Mouse (Mus musculus) heart, postnatal 0 days (tissue): ENCODE data around the gene Unkl. TPM values are rescaled to one million over a fixed set of nuclear protein-coding genes. Genes with fewer than 3 reads are reported as not detected.

ENCODE experiments used
- ATAC-seq: fragments of 200-750 bp; cut with Nextera tagmentation; 2 replicates; pipeline ENCODE4 v1.8.0; 2017; ENCODE audit warnings: low read depth, moderate number of reproducible peaks, moderate library complexity; ENCODE audit not compliant: insufficient read depth
- DNase-seq: peaks from one replicate; pipeline ENCODE4 v3.0.0-alpha.2; 2016; ENCODE audit warnings: low spot score
- H3K27ac ChIP-seq: fragments of 300-500 bp; sonication (generic); 2 replicates; pipeline ENCODE4 v1.5.1; 2014; ENCODE audit warnings: low read depth, mild to moderate bottlenecking
- H3K27me3 ChIP-seq: fragments of 300-500 bp; sonication (generic); 2 replicates; pipeline ENCODE4 v1.6.1; 2014; ENCODE audit warnings: low read length, mixed read lengths; ENCODE audit not compliant: control insufficient read depth, insufficient read depth
- H3K36me3 ChIP-seq: fragments of 300-500 bp; sonication (generic); replicated peaks from 2 replicates; pipeline ENCODE4 v1.6.1; 2014; ENCODE audit warnings: low read length, mixed read lengths; ENCODE audit not compliant: control insufficient read depth, insufficient read depth
- H3K4me1 ChIP-seq: fragments of 300-500 bp; sonication (generic); 2 replicates; pipeline ENCODE4 v1.6.1; 2014; ENCODE audit warnings: antibody characterized with exemption; ENCODE audit not compliant: control insufficient read depth, insufficient read depth
- H3K4me2 ChIP-seq: fragments of 300-500 bp; sonication (generic); 2 replicates; pipeline ENCODE4 v1.6.1; 2014; ENCODE audit warnings: low read depth, mild to moderate bottlenecking, low read length, moderate library complexity
- H3K4me3 ChIP-seq: fragments of 300-500 bp; sonication (generic); 2 replicates; pipeline ENCODE4 v1.5.1; 2014; ENCODE audit warnings: low read depth, low read length
- H3K9ac ChIP-seq: fragments of 300-500 bp; sonication (generic); replicated peaks from 2 replicates; pipeline ENCODE4 v1.6.1; 2014; ENCODE audit warnings: low read depth, low read length, mixed read lengths
- H3K9me3 ChIP-seq: fragments of 300-500 bp; sonication (generic); replicated peaks from 2 replicates; pipeline ENCODE4 v1.6.1; 2016; ENCODE audit warnings: low read length; ENCODE audit not compliant: control insufficient read depth
- CTCF ChIP-seq: IDR thresholded peaks from 2 replicates; pipeline ENCODE4 v1.5.1; 2016; ENCODE audit warnings: antibody characterized with exemption, control low read depth, low read depth
- EP300 ChIP-seq: IDR thresholded peaks from 2 replicates; pipeline ENCODE4 v1.6.1; 2016; ENCODE audit warnings: antibody characterized with exemption, low read depth
- WGBS: fragments of 180-500 bp; shearing (Covaris S2); extraction: QIAGEN DNeasy Blood & Tissue Kit; methylation state at CpG from one replicate; pipeline ENCODE4 v1.1.7; 2014; 5-methylcytosine and 5-hydroxymethylcytosine counted together
- polyA plus RNA-seq: library from polyadenylated mRNA; unstranded; fragments of >200 nt; fragmentation: Nextera tagmentation; extraction: Ambion mirVana; gene quantifications from 2 replicates; pipeline ENCODE4 v1.2.1, GENCODE M21; 2015
- total RNA-seq: library from RNA; depleted of rRNA; stranded (reverse); fragments of >200 nt; gene quantifications from 2 replicates; pipeline ENCODE4 v1.2.3, GENCODE M21; 2014; ENCODE audit warnings: low replicate concordance

Unkl gene
- total and polyA plus RNA-seq, 2 experiments from 2014 or later = 2.8 to 3.2 TPM

DNA sequence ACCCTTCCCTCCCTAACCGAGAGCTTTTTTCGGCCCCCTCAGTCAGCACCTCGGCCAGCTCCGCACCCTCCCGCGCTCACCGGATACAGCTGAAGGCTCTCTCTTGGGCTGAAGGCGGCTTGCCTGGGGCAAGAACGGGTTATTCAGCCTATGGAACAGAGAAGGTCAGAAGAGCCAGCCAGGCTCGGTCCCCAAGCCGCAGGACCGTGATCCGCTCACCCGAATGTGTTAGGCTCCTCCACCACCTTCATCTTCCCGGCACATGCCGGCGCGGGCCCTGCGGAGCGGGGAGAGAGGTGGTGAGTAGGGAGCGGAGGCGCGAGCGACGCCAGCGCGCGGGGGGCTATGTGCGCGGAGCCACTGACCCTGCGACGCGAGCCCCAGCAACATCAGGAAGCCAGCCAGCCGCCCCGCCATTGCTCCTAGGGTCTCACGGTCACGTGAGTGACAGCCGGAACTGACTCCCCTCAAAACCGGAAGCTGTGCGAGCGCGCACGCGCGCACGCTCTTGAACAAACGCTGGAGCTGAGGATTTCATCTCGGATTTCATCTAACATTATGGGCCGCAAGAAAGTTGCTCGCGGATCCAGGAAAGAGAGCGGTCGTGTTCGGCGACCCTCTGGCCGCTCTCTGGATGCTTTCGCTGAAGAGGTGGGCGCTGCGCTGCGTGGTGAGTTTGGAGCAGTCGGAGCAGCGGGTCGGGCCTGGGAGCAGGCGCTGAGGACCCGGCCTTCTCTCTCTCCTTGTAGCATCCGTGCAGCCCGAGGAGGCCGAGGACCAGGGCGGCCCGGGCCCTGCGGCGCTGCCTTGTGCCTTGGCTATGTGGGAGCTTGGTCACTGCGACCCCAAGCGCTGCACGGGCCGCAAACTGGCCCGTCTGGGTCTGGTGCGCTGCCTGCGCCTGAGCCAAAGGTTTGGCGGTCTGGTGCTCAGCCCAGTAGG, 51.8 kb downstream of the Unkl start, which contains the start of the genes Gnptg and Tsr3:
Gene Gnptg (minus strand): TSS at position 430 of the 942 bp plus-strand sequence.
Gene Tsr3 (plus strand): TSS at position 476 of the 942 bp plus-strand sequence.
- H3K4me2 ChIP-seq = peak within 1 kb of the TSS; percentile 87
- H3K27me3 ChIP-seq = no peaks in the 10 kb centered on the region
- peak; percentile 90 for ATAC-seq
- H3K27ac ChIP-seq = peak within 1 kb of the TSS; percentile 11
- peak within 1 kb of the TSS; percentile 82 for H3K4me3 ChIP-seq
- H3K9me3 ChIP-seq = no peaks in the 10 kb centered on the region
- H3K9ac ChIP-seq = peak within 1 kb of the TSS; percentile 79
- peaks cover 18% of the 10 kb centered on the region for H3K36me3 ChIP-seq
- peak; percentile 73 for DNase-seq
- under 1% methylated on average over 80 of the region's 80 CpGs for WGBS
- peaks cover 10% of the 10 kb centered on the region for H3K4me1 ChIP-seq
- TF ChIP-seq CTCF (no peak), EP300 (no peak)

DNA sequence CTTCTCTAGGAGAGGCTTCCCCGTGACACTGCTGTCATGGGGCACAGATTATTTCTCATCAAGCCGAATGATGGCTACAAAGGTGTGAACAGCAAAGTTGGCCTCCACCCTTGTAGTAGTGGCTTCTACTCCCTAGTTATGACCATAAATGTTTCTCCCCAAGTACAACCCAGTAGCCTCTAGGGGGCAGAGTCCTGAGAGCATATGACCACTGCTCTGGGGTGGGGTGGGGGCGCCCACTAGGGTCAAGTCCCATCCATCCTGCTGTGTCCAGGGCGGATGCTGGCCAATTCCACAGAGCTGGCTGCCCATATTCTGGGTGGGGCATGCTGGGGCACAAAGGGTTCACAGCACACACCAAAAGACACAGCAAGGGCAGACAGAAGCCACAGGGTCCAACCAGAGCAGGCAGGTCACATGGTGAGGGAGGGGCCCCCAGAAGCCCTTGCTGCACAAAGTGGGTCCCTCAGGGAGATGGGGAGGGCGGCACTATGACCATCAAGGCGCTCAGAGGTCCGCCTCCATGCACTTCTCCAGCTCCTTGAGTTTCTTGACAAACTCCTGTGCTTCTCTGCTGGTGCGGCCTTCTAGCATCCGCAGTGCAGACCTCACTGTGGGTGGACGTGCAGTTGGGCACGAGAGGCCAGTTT, 55.1 kb downstream of the Unkl start:
- no peak overlapping the region for H3K4me2 ChIP-seq
- H3K36me3 ChIP-seq = peaks cover 12% of the 10 kb centered on the region
- no peak for ATAC-seq
- peaks cover 10% of the 10 kb centered on the region for H3K4me1 ChIP-seq
- H3K9me3 ChIP-seq = no peaks in the 10 kb centered on the region
- H3K4me3 ChIP-seq = no peak overlapping the region
- TF ChIP-seq EP300 (no peak), CTCF (no peak)
- H3K27ac ChIP-seq = no peak overlapping the region
- no peaks in the 10 kb centered on the region for H3K27me3 ChIP-seq
- no peak overlapping the region for H3K9ac ChIP-seq
- WGBS = 87% methylated on average over 11 of the region's 11 CpGs
- DNase-seq = no peak

DNA sequence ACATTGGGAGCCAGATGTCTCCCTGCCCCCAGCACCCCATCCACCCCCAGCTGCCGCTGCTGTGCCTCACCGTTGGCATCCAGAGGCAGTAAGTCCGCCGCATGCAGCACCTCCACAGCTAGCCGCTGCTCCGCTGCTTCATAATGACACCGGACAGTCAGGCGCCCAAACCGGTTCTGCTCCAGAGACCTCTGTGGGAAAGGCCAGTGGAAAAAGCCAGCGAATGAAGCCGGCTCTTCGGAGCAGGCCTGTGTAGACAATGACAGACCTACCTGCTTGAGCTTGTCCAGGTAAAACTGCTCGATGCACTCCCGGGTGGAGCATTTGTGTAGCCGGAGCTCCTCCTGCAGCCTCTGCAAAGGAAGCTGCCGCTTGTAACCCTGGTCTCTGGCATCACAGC, 56.0 kb downstream of the Unkl start:
- H3K27me3 ChIP-seq = no peaks in the 10 kb centered on the region
- no peak overlapping the region for H3K4me3 ChIP-seq
- H3K27ac ChIP-seq = no peak overlapping the region
- peaks cover 12% of the 10 kb centered on the region for H3K36me3 ChIP-seq
- H3K9me3 ChIP-seq = no peaks in the 10 kb centered on the region
- ATAC-seq (no peak), DNase-seq (no peak)
- H3K4me2 ChIP-seq = no peak overlapping the region
- TF ChIP-seq EP300 (no peak), CTCF (no peak)
- H3K9ac ChIP-seq = no peak overlapping the region
- H3K4me1 ChIP-seq = peaks cover 9% of the 10 kb centered on the region
- 85% methylated on average over 16 of the region's 16 CpGs for WGBS

DNA sequence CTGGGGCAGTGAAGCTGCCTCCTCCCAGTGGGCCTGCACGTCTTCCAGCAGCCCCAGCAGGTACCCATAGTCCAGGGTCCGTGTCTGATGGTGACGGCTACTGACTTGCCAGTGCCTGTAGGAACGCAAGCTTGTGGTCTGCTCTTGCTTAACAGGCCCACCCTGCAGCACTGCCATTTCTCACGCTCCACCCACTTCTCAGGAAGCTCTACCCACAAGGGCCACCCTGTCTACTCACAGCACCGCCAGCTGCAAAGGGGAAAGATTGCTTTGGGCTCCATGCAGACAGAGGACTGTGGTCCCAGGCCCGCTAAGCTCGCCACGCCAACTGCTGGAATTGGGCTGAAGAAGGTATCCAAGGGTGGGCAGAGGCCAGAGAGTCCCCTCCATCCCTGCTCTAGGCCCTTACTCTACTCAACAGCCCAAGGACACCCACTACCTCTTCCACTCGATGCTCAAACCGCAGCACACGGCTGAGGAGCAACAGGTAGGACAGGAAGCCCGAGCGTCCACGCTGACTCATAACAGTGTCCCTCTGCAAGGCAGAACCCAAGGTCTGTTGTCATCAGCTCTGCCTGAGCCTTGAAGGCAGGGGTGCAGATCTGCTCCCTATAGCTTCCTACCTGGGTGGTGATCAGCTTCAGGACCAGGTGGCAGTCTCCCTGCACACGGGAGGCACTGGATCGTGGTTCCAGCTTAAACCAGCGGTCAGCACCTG, 60.0 kb downstream of the Unkl start:
- Histone ChIP-seq H3K9ac (no peak overlapping the region), H3K27me3 (no peaks in the 10 kb centered on the region; the same call in 1 of the 2 replicates), H3K9me3 (no peaks in the 10 kb centered on the region), H3K27ac (no peak overlapping the region), H3K4me2 (no peak overlapping the region), H3K4me3 (no peak overlapping the region), H3K4me1 (no peaks in the 10 kb centered on the region), H3K36me3 (peaks cover 4% of the 10 kb centered on the region)
- ATAC-seq = no peak
- 71% methylated on average over 18 of the region's 18 CpGs for WGBS
- no peak for DNase-seq
- TF ChIP-seq CTCF (no peak), EP300 (no peak)

DNA sequence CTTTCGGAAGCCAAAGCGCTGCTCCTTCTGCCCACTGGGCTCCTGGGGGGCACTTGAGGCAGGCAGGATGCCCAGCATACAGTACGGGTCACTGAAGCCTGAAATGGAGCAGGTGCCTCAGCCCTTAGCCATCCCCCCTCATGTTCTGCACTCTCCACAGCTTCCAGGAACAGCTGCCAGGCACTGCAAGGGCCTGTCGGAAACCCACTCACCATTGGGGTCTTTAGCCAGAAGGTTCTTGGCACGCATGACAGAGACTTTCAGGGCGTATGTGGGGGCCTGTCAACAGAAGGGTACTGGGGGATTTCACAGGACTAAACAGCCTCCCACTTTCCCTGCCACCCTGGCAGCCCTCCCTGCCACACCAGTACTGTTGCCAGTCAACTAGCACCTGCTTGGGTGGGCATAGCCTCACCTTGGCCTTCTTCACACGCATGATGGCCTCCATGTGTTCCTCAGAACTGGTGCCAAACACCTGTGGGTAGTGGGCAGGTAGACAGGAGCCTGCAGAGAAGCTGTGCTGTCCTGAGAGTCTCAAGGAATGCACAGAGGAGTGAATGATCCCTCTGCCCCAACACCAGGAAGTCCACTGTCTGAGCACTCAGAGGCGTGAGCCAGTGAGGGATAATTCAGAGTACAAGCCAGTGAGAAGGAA, 62.1 kb downstream of the Unkl start:
- ATAC-seq (no peak), DNase-seq (no peak)
- no peaks in the 10 kb centered on the region for H3K9me3 ChIP-seq
- H3K27ac ChIP-seq = no peak overlapping the region
- no peak overlapping the region for H3K4me3 ChIP-seq
- H3K4me2 ChIP-seq = no peak overlapping the region
- 71% methylated on average over 8 of the region's 8 CpGs for WGBS
- TF ChIP-seq EP300 (no peak), CTCF (no peak)
- H3K27me3 ChIP-seq = peaks cover 17% of the 10 kb centered on the region
- H3K4me1 ChIP-seq = no peaks in the 10 kb centered on the region
- no peak overlapping the region for H3K9ac ChIP-seq
- H3K36me3 ChIP-seq = no peaks in the 10 kb centered on the region
